Mouse (Mus musculus) embryonic facial prominence, embryonic 13.5 days (tissue): Measurements from ENCODE around the gene Acox1. TPM values are rescaled to one million over a fixed set of nuclear protein-coding genes. Genes with fewer than 3 reads are reported as not detected.

Experiments
- ATAC-seq: fragments of 200-750 bp; cut with Nextera tagmentation; 2 replicates; pipeline ENCODE4 v1.8.0; 2017; ENCODE audit warnings: low read depth; ENCODE audit not compliant: insufficient number of reproducible peaks, insufficient read depth, low FRiP score, low TSS enrichment
- H3K27ac ChIP-seq: fragments of 300-500 bp; sonication (generic); 2 replicates; pipeline ENCODE4 v1.5.1; 2015; ENCODE audit warnings: moderate library complexity, mild to moderate bottlenecking, inconsistent platforms
- H3K27me3 ChIP-seq: fragments of 300-500 bp; sonication (generic); 2 replicates; pipeline ENCODE4 v1.6.1; 2015; ENCODE audit warnings: mild to moderate bottlenecking, inconsistent platforms
- H3K36me3 ChIP-seq: fragments of 300-500 bp; sonication (generic); 2 replicates; pipeline ENCODE4 v1.6.1; 2015; ENCODE audit warnings: mild to moderate bottlenecking, inconsistent platforms
- H3K4me1 ChIP-seq: fragments of 300-500 bp; sonication (generic); 2 replicates; pipeline ENCODE4 v1.6.1; 2015; ENCODE audit warnings: inconsistent platforms
- H3K4me2 ChIP-seq: fragments of 300-500 bp; sonication (generic); 2 replicates; pipeline ENCODE4 v1.6.1; 2015; ENCODE audit warnings: moderate library complexity, mild to moderate bottlenecking, inconsistent platforms
- H3K4me3 ChIP-seq: fragments of 300-500 bp; sonication (generic); 2 replicates; pipeline ENCODE4 v1.5.1; 2015; ENCODE audit warnings: mild to moderate bottlenecking, inconsistent platforms
- H3K9ac ChIP-seq: fragments of 300-500 bp; sonication (generic); 2 replicates; pipeline ENCODE4 v1.6.1; 2015; ENCODE audit warnings: mild to moderate bottlenecking, inconsistent platforms
- H3K9me3 ChIP-seq: fragments of 300-500 bp; sonication (generic); 2 replicates; pipeline ENCODE4 v1.6.1; 2016; ENCODE audit warnings: inconsistent platforms
- WGBS: fragments of 180-500 bp; shearing (Covaris S2); methylation state at CpG from one replicate; pipeline ENCODE4 v1.1.7; 2015; ENCODE audit warnings: mixed read lengths; 5-methylcytosine and 5-hydroxymethylcytosine counted together
- polyA plus RNA-seq: library from polyadenylated mRNA; unstranded; fragments of >200 nt; fragmentation: Nextera tagmentation; extraction: Ambion mirVana; gene quantifications from 2 replicates; pipeline ENCODE4 v1.2.1, GENCODE M21; 2015

Gene Acox1
- polyA plus RNA-seq, 1 experiment from 2014 or later, result 21.4 TPM

DNA sequence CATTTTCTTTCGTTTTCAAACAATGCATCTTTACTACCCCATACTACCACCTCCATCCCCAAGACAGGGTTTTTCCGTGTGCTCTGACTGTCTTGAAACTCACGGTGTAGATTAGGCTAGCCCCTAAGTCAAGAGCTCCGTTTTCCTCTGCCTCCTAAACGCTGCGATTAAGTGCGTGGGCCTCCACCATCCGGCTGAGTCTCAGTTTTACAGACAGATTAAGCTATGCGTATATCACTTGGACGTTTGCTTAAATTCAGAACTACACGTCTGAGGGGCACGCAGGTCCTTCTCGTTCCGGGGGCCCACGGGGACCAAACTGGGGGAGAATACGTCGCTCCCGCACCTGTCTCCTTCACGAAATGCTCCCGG lies 60.8 kb downstream of the Acox1 start:
- Histone ChIP-seq H3K27ac (peak overlapping the region; percentile 69; the same call in 1 of the 2 replicates), H3K27me3 (no peaks in the 10 kb centered on the region), H3K4me2 (peak overlapping the region; percentile 76), H3K4me1 (peaks cover 20% of the 10 kb centered on the region), H3K9me3 (no peaks in the 10 kb centered on the region), H3K36me3 (peaks cover 42% of the 10 kb centered on the region), H3K9ac (peak overlapping the region; percentile 88), H3K4me3 (peak overlapping the region; percentile 92)
- ATAC-seq, result no peak
- WGBS, result under 1% methylated on average over 20 of the region's 20 CpGs

DNA sequence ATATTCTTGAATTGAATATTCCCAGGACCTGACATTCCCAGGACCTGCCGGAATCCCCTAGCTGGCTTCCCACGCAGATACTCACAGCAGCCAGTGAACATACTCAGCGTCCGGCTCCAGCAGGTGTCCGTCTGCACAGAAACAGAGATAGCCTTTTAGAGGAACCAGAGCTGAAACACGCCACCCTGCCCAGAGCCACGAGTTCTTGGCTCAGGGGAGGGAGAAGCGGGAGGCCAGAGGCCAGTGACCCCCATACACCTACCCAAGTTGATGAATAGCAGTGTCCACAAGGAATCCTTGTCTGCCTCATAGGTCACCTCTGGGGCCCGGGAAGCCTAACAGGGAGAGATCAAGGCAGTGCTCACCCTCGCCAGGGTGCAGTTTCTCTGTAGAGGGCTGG lies 64.7 kb downstream of the Acox1 start:
- no peak for ATAC-seq
- Histone ChIP-seq H3K36me3 (peaks cover 43% of the 10 kb centered on the region), H3K4me1 (peaks cover 45% of the 10 kb centered on the region), H3K9ac (no peak overlapping the region), H3K27me3 (no peaks in the 10 kb centered on the region), H3K4me2 (no peak overlapping the region), H3K4me3 (no peak overlapping the region), H3K27ac (no peak overlapping the region), H3K9me3 (no peaks in the 10 kb centered on the region)
- 83% methylated on average over 10 of the region's 10 CpGs for WGBS

DNA sequence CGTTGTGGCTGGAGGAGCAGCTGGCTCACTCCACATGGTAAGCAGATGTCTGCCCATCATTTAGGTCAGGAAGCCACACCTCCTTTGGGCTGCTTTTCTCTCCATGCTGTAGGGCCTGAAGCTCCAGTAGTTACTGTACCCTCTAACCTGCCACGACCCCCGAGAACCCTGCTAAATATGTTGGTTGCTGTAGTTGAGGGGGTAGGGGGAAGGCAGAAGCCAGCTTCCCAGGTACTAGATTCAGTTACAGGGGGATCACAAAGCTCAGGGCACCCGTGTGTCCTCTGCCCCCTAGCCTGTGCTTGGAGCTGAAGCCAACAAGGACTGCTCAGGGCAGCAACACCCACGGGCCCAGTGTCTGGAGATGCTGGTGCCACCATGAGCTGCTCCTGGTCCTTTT lies 65.3 kb downstream of the Acox1 start:
- Histone ChIP-seq H3K4me2 (no peak overlapping the region), H3K9me3 (no peaks in the 10 kb centered on the region), H3K27me3 (no peaks in the 10 kb centered on the region), H3K4me3 (no peak overlapping the region), H3K36me3 (peaks cover 43% of the 10 kb centered on the region), H3K4me1 (peaks cover 42% of the 10 kb centered on the region), H3K27ac (no peak overlapping the region), H3K9ac (no peak overlapping the region)
- ATAC-seq, result no peak
- WGBS, result 53% methylated on average over 5 of the region's 5 CpGs

DNA sequence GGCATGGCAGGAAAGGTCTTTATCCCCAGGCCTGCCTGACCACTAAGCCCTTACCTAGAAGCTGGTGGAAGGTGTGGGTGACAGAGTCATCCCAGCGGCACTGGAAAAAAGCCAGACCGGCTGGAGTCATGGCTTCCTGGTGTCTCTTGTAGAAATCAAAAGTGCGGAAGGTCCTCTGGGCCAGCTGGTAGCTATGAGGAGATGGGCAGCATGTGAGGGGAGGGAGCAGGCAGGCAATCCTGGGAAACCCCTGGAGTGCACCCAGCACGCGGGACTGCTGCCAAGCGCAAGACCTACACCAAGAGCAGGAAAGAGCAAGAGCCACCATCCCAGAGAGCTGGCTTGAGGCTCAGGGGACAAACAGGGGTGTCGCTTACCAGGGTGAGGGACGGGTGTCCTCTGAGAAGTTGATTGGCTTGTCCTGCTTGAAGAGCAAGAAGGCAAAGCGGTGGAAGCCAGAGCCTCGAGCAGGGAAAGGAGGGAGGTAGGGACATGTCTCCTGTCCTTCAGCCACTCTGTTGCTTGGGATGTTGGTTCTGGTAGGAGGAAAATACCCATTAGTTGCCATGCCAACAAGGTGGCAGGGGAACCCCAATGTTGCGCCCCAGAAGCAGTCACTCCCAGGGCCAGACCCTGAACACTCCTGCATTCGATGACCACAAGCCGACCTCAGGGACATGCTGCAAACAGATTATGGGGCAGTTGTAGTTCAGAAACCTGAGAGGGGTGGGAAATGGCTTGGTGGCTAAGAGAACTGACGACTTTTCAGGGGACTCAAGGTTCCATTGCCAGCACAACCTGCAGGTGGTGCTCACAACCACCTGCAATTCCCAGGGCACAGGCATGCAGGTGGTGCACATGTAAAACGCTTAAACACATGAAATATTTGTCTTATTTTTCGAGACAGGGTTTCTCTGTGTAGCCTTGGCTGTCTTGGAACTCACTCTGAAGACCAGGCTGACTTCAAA lies 66.2 kb downstream of the Acox1 start:
- 76% methylated on average over 16 of the region's 16 CpGs for WGBS
- Histone ChIP-seq H3K27ac (no peak overlapping the region), H3K4me1 (peaks cover 39% of the 10 kb centered on the region), H3K4me2 (no peak overlapping the region), H3K9ac (0 out of 2 replicates have a peak overlapping the region, but pooled peaks have one; percentile 27), H3K4me3 (no peak overlapping the region), H3K9me3 (no peaks in the 10 kb centered on the region), H3K27me3 (no peaks in the 10 kb centered on the region), H3K36me3 (peaks cover 43% of the 10 kb centered on the region)
- ATAC-seq, result no peak

DNA sequence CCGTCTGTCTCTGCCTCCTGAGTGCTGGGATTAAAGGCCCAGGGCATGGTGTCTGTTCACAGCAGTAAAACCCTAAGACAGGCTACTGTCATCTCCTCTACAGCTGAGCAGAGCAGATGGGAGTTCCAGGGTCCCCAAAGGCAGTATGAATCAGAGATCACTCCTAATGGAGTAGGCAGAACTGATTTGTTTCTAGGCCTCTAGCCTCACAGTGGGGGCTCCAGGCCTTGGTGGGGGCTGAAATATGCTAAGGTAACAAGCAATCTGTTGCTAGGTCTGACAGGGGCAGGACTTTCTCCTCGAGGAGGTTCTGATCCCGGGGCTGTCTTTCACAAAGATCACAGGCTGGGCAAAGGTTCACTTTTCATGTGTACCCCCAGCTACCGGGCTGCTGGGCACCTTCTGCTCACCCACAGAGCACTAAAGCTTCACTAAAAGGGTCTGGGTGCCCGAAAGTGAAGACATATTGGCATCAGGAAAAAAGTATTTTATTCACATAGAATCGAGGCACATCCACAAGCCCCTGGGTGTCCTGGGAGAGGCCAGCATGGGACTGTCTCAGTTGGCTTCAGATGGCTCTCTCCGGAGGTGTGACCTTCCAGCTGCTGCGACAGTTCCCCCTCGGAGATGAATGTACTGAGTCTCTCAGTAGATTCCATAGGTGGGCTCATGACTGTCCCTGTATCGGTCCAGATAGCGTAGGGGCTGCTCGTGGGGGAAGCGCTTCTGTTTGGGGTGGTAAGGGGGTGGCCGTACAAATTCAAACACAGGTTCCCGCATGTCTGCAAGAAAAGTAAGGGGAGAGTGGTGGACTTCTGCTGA lies 67.3 kb downstream of the Acox1 start:
- peak overlapping the region; percentile 90 for H3K27ac ChIP-seq
- H3K4me1 ChIP-seq, result peaks cover 47% of the 10 kb centered on the region
- WGBS, result 84% methylated on average over 15 of the region's 15 CpGs
- peaks cover 44% of the 10 kb centered on the region for H3K36me3 ChIP-seq
- H3K4me2 ChIP-seq, result peak overlapping the region; percentile 71
- ATAC-seq, result no peak
- no peaks in the 10 kb centered on the region for H3K27me3 ChIP-seq
- peak overlapping the region; percentile 83 for H3K9ac ChIP-seq
- no peaks in the 10 kb centered on the region for H3K9me3 ChIP-seq
- peak overlapping the region; percentile 62 for H3K4me3 ChIP-seq

DNA sequence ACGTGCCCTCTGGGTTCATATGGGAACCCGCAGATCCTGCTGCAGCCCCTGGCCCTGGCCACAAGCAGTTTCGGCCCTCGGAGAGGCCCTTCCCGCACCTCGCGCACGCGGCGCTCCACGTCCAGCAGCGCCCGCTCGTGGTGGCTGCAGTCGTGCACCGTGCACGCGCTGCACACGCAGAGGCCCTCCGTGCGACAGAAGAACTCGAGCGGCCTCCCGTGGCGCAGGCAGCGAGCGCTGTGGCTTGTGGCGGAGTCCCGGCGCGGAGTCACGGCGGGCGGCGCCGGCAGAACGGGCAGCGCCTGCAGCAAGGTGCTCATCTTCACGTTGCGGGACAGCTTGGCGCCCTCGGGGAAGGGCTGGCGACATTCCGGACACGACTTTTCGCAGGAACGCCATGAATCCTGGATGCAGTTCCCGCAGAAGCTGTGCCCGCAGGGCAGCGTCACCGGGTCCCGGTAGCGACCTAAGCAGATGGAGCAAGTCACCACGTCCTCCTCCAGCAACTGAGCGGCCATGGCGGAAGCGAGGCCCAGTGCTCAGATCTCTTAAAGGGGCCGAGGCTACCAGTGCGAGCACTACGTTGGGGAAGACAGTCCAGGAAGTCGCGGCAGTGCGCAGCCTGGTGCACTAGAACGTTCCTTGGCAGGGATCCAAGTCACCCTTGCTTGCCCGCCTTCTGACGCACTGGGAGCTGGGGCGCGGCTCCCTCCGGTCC lies 68.2 kb downstream of the Acox1 start, which contains the start of gene Trim65:
Gene Trim65, minus strand, starts transcription at position 641 of the 718 bp plus-strand sequence.
- Histone ChIP-seq H3K4me1 (peaks cover 47% of the 10 kb centered on the region), H3K4me2 (peak within 1 kb of the TSS; percentile 71), H3K27ac (peak within 1 kb of the TSS; percentile 90), H3K4me3 (peak within 1 kb of the TSS; percentile 62), H3K9me3 (no peaks in the 10 kb centered on the region), H3K9ac (peak within 1 kb of the TSS; percentile 83), H3K36me3 (peaks cover 48% of the 10 kb centered on the region), H3K27me3 (no peaks in the 10 kb centered on the region)
- WGBS, result under 1% methylated on average over 69 of the region's 69 CpGs
- ATAC-seq, result peak; percentile 77

DNA sequence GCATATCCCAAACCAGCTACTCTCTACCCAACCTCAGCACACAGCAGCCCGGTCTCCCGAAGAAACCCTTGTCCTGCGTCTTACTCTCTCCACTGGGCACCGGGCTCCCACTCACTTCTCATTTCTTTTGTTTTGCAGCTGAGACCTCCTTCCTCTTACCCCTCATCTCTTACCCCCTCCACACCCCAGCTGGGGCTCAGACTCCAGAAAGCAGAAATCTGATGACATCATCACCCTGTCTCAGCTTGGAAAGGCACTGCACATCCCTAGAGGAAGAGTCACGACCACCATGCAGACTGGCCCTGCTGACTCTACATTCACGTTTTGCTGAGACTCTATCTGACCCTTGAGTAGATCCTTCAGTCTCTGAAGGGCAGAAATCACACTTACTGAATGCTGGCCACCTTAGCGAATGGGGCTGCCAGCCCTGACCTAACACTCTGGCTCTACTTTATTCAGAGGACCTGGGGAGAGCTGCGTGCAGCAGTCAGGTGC lies 68.8 kb downstream of the Acox1 start:
- Histone ChIP-seq H3K36me3 (peaks cover 47% of the 10 kb centered on the region), H3K4me2 (peak overlapping the region; percentile 71), H3K4me3 (peak overlapping the region; percentile 62), H3K27me3 (no peaks in the 10 kb centered on the region), H3K27ac (peak overlapping the region; percentile 90; the same call in 1 of the 2 replicates), H3K4me1 (peaks cover 47% of the 10 kb centered on the region), H3K9ac (peak overlapping the region; percentile 83), H3K9me3 (no peaks in the 10 kb centered on the region)
- no peak; the same call in 1 of the 2 replicates for ATAC-seq
- WGBS, result 43% methylated on average over 8 of the region's 8 CpGs

DNA sequence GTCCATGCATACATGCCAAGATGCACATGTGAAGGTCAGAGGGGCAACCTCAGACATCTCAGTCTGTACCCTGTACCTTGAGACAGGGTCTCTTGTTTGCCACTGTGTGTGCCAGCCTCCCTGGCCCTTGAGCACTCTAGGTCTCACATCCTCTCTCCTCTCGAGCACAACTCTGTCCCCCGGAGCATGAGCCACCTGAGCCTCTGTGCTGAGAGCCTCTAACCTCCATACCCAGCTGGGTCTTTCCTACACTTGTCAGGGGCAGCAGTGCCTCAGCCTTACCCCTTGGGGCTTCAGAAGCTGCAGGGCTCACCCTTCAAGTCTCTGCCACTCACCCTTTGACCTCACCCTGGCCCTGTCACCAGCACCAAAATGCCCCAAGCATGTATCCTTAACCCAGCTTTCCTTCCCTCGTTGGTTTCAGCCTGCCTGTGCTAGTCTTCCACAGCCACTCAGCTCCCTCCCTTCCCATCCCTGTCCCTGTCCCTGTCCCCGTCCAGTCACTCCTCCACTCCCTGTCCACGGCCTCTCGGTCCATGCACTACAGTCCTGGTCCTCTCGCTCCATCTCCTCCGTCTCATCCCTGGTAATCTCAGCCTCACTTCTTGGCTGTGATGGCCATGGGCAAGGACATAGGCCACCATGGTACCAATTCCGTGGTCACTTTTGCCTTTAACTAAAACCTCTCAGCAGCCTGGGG lies 69.6 kb downstream of the Acox1 start:
- peaks cover 47% of the 10 kb centered on the region for H3K4me1 ChIP-seq
- no peak overlapping the region for H3K27ac ChIP-seq
- H3K9ac ChIP-seq, result peak overlapping the region; percentile 83
- no peak for ATAC-seq
- no peak overlapping the region for H3K4me3 ChIP-seq
- H3K36me3 ChIP-seq, result peaks cover 40% of the 10 kb centered on the region
- H3K9me3 ChIP-seq, result no peaks in the 10 kb centered on the region
- 75% methylated on average over 9 of the region's 9 CpGs for WGBS
- H3K27me3 ChIP-seq, result no peaks in the 10 kb centered on the region
- peak overlapping the region; percentile 71; the same call in 1 of the 2 replicates for H3K4me2 ChIP-seq

DNA sequence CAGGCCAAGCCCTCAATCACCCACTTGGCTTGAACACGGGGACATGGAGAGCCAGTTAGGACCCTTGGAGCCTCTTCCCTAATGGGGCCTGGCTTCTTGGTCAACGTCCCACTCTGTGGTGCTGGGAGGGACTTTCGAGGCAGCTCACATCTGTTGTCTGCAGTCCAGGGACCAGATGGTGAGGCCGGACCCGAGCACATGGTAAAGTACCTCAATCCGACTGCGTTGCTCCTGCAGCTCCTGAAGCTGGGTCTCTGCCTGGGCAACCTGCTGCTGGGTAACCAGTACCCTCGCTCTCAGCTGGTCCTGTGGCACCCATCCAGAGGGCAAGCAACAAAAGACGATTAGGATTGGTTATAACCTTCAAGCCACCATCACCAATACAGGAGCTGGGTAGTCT lies 70.9 kb downstream of the Acox1 start:
- Histone ChIP-seq H3K27ac (peak overlapping the region; percentile 60; the same call in 1 of the 2 replicates), H3K4me3 (0 out of 2 replicates have a peak overlapping the region, but pooled peaks have one; percentile 29), H3K4me2 (peak overlapping the region; percentile 53), H3K36me3 (peaks cover 41% of the 10 kb centered on the region), H3K9ac (peak overlapping the region; percentile 65; the same call in 1 of the 2 replicates), H3K27me3 (no peaks in the 10 kb centered on the region), H3K4me1 (peaks cover 41% of the 10 kb centered on the region), H3K9me3 (no peaks in the 10 kb centered on the region)
- ATAC-seq, result no peak
- WGBS, result 75% methylated on average over 9 of the region's 9 CpGs

DNA sequence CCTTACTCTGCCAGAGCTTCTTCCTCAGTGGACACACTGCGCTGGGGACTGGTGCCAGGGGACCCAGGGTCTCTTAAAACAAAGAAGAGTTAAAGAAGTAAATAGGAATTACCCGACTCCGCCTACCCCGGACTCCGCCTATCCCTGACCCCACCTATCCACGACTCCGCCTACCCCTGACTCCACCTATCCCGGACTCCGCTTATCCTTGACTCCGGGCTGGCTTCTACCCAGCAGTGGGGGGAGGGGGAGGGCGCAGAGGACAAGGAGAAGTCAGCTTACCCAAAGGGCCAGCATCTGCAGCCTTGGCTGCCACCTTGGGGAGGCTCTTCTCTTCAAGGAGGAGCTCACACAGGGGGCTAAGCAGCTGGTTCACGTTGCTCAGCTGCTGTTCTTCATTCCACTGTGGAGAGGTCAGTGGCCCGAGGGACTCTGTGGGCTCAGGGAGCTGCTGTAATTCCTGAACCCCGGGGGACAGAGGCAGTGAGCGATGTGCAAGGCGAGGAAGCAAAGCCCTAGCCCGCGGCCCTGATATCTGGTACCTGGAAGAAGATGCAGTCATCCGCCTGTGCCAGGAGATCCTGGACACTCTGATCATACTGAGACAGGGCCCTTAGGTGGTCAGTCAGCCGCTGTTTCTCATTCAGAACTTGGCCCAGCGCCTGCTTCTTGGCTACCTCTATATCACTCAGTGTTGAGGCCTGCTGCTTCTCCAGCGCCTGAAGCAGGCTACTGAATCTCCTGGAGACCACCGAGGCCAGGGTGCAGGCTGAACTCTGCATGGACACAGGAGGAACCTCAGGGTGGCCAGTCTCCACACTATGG lies 71.5 kb downstream of the Acox1 start, which contains the start of gene Trim47:
Gene Trim47, minus strand, starts transcription at position 55 of the 825 bp plus-strand sequence.
- 24% methylated on average over 23 of the region's 23 CpGs for WGBS
- peak within 1 kb of the TSS; percentile 65; the same call in 1 of the 2 replicates for H3K9ac ChIP-seq
- ATAC-seq, result 0 out of 2 replicates have a peak, but pooled peaks have one; percentile 13
- peaks cover 35% of the 10 kb centered on the region for H3K4me1 ChIP-seq
- peak within 1 kb of the TSS; percentile 29 for H3K4me3 ChIP-seq
- H3K27ac ChIP-seq, result peak within 1 kb of the TSS; percentile 60
- peaks cover 39% of the 10 kb centered on the region for H3K36me3 ChIP-seq
- H3K9me3 ChIP-seq, result no peaks in the 10 kb centered on the region
- no peaks in the 10 kb centered on the region for H3K27me3 ChIP-seq
- H3K4me2 ChIP-seq, result peak within 1 kb of the TSS; percentile 53
